Mouse (Mus musculus) lung, postnatal 25 days (tissue): ENCODE results near the gene Ddx47.
A peak's percentile ranks its signal among the peaks of the same experiment; 100 is the strongest.

Experiments
- DNase-seq: peaks from one replicate; pipeline ENCODE4 v3.0.0; 2022; ENCODE audit warnings: low spot score

Ddx47 gene

DNA sequence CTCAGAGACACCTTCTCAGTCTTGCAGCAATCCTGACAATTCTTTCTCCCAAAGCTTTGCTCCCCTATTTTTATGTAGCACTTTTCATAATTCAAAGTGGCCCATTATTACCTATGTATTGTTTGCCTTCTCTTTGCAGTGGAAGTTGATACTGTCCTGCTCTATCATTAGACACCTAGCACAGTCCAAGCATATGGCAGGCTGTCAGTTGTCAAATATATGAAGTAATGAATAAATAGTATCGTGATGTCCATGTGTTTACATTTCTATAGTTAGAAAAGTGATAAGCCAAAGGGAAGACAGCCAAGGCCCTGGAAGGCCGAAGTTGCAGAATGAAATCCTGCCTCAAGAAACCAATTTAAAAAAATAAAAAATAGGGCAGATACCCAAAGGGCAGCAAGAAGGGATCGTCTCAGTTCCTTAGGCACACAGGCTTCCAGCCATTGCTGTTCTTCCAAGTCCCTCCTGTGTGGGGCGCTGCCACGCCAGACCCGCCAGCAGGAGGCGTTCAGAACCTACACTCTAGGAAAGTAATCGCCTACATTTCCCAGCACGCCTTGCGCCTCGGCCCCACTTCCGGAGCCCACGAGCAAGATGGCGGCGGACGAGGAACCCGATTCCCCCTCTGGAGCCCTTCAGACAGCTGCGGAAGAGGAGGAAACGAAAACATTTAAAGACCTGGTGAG lies at the start of gene Ddx47:
TSS of gene Ddx47 (plus strand) at position 565 of the 686 bp plus-strand sequence.
- DNase-seq: peak; percentile 96

DNA sequence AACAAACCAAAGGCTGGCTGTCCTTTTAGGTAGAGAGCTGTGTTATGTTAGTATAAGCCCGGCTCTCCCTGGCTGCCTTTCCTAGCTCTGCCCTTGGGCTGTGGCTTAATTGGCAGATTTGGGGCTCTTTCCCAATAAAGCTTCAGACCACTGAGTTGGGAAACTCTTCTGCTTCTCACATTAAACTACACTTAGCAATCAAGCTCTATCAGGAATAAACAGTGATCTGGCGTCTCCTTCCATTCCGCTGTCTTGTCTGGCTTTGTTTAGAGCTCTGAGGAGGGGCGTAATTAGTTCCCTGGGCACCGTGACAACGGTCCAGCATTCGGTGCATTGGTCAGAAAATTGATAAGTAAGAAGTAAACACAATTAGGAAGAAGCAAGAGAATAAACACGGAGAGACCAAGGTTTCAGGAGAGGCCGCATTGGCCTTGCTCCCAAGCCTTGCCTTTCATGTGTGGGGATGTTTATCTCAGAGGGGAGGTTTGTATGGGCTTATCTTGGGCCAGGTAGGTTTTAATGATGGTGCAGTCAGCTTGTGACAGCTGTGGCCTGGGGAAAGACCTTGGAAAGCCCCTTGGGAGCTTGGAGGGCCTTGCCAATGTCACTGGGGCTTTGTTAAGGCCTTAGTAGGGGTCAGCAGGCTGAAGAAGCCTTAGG lies 49.4 kb upstream of the Ddx47 start:
- DNase-seq: no peak

DNA sequence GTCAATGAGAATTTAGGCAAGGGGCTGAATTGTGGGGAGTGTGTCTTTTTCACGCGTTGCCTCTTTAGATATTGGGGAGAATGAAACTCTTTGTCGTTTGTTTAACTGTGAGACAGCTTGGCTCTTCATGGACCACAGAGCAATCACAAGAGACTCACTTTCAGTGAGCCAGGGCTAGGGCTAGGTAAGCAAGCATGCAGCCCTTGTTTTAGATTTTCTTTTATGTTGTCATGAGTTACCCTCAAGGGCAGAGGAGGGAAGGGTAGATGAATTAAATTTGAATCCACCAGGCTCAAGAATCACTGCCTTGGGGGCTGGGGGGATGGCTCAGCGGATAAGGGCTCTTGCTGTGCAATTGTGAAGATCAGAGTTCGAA lies 48.9 kb upstream of the Ddx47 start:
- DNase-seq: no peak

DNA sequence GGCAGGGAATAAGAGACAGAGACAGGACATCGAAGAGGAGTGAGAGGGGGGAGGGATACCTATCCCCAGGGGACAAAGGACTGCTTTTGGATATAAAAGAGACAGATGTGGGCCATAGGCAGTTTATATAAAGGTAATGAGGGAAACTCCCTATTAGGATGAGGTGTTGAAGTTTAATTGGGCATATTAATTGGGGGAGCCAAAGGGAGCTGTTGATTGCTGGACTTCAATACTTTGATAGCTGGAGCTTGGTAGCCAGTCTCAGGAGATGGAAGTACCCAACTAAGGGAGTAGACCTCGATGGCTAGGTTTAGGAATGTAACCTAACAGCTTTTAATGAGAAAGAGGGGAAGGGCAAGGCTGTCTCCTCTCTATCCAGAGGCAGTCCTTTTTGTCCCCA lies 47.5 kb upstream of the Ddx47 start:
- DNase-seq: no peak

DNA sequence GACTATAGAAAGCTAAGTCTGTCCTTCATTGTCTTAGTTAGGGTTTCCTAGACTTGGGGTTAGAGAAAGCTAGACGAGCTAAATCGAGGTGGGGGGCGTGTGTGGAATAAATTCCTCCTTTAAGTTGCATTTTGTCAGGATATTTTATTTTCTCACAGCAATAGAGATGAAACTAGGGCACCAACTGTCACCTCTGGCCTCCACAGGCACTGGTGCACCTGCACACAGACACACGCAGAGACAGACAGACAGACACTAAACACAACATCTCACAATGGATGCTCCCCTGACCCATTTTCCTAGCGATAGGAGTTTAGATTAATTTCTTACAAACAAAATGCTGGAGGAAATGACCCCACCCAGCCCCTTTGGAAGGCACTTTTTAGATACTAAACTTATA lies 44.7 kb upstream of the Ddx47 start:
- no peak for DNase-seq

DNA sequence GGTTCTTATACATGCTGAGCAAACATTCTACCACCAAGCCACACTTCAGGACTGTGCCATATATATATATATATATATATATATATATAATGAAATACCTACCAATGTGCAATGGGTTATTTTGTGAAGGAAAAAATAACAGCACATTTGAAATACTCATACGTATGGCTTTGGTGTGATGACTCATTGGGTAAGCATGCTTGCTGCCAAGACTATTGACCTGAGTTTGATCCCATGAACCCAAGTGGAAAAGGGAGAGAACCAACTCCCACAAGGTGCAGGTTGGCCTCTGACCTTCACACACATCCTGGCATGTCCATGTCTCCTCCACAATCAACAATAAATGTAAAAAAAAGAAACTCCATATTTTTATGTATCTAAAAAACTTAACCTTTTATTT lies 43.1 kb upstream of the Ddx47 start:
- DNase-seq: no peak

DNA sequence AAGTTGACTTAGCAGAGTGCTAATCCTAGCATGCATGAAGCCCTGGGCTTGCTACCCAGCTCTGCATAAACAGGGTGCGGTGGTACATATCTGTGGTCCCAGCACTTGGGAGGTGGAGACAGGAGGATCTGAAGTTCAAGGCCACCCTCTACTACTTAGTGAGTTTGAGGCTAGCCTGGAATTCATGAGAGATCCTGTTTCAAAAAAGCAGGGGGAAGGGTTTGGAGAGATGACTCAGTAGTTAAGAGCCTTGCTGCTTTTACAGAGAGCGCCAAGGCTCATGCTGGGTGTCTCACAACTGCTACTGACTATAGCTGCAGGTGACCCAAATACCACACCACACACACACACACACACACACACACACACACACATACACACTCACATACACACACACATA lies 41.9 kb upstream of the Ddx47 start:
- DNase-seq: no peak

DNA sequence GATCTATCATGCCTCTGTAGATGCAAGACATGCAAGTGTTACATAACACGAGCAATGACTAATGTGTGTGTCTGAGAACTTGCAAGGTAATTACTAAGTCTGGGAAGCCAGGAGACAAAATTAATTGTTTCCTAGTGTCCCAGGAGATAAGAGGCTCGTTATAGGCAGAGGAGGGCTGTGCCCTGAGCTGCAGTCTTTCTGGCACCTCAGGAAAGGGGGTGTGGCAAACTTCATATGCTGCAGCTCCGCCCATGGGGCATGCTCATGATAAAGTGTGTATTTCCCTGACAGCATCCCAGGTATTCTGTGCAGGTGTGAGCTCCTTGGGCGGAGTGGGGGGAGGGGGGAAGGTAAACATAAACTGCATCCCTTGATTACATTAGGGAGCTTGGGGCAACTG lies 39.3 kb upstream of the Ddx47 start:
- DNase-seq: no peak

DNA sequence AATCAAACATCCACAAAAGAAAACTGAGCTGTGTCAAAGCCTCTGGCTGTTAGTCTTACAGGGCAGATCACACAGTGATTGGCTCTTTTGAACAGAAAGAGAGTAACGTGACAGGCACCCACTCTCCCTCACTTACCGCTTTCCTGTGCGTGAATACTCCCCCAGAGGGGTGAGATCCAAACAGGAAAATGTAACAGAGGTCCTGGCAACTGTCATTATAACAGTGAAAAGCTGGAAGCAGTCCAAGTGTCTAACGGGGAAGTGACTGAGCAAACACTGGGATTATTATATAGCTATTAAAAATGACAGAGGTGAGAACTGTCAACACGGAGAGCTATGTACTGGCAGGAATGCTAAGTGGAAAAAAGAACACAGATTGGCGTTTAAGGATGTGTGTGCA lies 34.8 kb upstream of the Ddx47 start:
- DNase-seq: peak; percentile 42

DNA sequence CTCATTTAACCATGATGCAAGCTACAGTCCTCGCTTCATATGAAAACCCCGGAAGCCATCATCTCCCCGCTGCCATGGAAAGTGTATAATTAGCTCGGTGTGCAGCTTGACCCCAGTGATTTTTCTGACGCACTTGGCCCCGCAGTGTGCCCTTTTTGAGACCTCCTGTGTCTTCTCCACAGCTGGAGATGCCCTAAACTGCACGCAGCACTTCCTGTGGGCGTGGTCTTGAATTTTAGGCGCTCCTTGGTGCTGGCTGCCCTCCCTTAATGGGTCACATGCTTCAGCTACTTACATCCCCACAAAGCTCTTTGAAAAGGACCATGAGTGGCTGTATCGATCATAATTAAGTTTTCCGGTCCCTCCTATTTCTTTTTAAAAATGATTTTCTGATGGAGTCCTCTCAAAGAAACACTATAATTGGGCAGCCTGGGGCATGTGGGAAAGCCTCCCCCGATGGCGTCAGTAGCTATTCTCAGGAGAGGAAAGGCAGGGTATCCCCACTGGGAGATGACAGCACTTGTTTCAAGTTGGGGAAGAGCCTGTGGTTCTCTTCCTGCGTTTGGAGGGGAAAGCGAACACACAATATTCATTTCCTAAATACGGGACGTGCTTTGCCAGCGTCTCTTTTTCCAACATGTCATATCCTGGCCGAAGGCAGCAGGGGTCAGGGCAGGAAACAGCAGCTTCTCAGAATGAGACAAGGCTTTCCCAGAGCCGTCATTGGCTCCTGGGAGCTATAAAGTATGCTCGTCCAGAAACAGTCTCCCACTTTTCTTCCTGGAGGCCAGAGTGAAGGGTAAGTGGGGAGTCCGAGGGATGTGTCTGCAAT lies 30.0 kb upstream of the Ddx47 start, which contains the start of gene Apold1:
TSS of gene Apold1 (plus strand) at position 488 of the 832 bp plus-strand sequence.
- peak; percentile 64 for DNase-seq

DNA sequence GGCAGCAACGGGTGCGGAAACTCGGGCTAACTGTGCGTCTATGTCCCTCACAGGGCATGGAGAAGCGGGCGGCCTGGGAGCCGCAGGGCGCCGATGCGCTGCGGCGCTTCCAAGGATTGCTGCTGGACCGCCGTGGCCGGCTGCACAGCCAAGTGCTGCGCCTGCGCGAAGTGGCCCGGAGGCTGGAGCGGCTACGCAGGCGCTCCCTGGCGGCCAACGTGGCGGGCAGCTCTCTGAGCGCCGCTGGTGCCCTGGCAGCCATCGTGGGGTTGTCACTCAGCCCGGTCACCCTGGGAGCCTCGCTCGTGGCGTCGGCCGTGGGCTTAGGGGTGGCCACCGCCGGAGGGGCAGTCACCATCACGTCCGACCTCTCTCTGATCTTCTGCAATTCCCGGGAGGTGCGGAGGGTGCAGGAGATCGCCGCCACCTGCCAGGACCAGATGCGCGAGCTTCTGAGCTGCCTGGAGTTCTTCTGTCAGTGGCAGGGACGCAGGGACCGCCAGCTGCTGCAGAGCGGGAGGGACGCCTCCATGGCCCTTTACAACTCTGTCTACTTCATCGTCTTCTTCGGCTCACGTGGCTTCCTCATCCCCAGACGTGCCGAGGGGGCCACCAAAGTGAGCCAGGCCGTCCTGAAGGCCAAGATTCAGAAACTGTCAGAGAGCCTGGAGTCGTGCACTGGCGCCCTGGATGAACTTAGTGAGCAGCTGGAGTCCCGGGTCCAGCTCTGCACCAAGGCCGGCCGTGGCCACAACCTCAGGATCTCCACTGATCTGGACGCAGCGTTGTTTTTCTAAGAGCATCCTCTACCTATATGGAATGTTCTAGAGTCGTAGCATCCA lies 27.7 kb upstream of the Ddx47 start:
- DNase-seq: peak; percentile 92

DNA sequence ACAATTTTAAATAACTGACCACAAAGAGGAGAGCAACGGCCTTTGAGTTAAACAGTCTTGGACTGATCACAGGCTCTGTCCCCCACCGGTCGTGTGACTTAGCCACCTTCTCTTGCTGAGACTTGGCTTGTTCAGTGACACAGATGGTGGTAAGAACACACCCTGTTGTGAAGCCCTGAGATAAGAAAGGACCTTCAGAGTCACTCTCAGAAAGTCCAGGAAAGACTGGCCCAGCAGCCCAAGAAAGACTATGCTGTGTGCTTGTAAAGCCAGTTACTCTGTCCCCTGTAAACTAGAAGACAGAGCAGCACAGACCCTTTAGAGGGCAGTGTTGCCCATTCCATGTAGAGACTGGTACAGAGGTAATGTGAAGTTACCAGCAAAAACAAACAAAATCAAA lies 26.7 kb upstream of the Ddx47 start:
- peak; percentile 24 for DNase-seq

DNA sequence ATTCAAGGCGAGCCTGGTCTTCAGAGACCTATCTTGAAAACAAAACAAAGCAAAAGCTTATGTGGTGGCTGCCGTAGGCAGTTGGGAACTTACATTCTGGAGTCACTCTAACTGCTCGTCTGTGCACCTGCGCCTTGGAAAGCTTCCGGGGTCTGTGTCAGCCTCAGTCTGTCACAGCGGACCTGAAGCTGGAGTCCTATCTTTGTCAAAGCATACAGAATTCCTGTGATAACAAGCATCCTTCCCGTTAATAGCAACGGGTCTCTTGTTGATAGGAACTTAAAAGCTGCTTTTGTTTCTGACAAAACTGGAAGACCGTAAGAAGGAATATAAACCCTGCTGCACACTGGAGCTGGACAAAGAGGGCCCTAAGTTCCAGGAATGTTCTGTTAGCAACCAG lies 23.0 kb upstream of the Ddx47 start:
- no peak for DNase-seq

DNA sequence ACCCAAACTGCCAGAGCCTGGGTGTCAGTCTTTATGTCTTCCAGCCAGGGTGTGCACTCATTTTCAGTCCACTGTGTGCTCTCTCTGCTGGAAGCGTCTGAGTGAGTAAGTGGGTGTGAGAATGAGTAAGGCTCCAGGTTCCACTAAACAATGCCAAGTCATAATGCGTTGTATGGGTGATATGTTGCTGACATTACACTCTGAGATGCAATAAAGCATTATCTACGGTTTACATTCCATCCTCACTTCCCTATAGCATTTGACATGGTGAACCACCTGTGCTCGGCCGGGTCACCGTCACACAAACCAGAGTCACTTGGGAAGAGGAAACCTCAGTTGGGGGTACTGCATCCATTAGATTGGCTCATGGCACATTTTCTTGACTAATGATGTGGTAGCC lies 20.7 kb upstream of the Ddx47 start:
- no peak for DNase-seq

DNA sequence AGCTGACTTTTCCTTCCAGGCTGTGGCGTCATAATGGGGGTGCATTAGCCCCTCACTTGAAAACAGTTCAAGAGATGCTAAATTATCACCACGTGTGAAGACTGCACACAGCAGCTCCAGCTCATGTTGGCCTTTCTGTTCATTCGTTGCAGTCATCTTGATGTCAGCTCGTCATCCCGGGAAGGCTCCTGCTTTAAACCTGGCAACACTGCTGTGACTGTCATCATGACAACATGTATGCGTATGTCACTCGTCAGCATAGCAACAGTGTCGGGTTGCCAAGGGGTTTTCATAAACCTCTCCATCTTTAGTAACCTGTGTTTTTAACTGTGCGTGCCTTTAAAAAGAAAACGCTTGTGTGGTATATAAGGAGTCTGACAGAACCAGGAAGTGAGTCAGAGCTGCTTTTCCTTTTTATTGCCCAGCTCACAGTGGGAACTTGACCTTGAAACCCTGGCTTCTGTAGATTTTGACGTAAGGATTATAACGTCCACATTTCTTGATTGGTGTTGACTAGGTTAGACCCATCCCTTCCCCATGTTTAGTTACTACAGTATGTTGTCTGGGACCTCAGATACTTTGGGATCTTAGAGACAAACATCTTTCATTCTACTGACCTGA lies 17.3 kb upstream of the Ddx47 start:
- no peak for DNase-seq

DNA sequence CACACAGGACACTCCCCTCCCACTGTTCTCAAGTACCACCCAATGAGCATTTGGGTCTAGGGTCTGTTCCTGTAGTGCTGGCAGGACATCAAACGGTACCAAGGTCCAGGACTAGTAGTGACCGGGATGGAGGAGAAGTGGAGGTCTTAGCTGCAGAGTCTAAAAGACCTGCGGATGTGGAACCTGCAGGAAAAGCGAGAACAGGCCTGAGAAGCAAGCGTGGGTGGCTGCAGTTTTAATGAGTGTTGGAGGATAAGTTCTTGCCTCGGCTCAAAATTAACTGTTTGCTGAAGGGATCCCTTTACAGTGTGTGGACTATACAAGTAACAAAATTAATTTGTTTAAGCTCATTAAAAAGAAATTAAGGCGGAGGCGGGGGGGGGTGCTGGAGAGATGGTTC lies 16.4 kb upstream of the Ddx47 start:
- DNase-seq: no peak

DNA sequence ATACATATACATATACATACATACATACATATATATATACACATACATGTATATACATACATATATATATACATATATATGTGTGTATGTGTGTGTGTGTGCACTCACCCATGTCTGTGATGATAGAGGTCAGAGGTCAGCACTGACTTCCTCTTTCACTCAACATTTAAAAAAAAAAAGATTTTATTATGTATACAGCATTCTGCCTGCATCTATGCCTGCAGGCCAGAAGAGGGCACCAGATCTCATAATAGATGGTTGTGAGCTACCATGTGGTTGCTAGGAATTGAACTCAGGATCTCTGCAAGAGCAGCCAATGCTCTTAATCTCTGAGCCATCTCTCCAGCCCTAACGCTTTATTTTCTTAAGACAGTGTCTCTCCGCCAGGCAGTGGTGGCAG lies 14.5 kb upstream of the Ddx47 start:
- no peak for DNase-seq

DNA sequence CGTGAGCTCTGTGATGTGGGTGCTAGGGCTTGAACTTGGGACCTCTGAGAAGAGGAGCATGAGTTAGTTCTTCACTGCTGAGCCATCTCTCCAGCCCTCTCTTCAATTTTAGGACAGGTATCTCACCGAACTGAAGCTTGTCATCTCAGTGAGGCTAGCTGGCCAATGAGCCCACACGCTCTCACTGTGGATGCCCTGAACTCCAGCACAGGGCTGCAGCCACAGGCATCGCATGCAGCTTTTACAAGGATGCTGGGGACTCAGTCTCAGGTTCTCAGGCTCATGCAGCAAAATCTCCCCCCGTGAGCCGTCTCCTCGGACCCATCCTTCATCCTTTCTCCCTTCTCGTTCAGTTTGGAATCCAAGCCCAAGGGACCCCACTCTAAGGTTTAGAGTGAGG lies 13.3 kb upstream of the Ddx47 start:
- DNase-seq: no peak

DNA sequence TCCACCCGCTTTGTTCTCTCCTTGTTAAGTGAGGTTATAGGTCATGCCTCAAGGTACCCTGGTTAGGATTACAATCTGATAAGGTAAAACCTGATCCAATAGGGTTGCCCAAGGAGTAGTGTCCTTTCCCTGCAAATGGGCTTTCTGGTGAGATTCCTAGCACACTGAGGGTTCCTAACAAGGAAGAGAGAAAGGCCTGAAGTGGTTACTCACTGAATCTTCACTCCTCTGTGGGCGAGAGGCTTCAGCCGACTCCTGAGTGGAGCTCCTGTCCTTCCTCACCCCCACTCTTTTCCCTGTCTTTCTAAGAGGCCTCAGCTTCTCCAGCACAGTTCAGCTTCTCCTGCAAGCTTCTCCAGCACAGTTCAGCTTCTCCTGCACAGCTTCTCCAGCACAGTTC lies 12.6 kb upstream of the Ddx47 start:
- DNase-seq: no peak

DNA sequence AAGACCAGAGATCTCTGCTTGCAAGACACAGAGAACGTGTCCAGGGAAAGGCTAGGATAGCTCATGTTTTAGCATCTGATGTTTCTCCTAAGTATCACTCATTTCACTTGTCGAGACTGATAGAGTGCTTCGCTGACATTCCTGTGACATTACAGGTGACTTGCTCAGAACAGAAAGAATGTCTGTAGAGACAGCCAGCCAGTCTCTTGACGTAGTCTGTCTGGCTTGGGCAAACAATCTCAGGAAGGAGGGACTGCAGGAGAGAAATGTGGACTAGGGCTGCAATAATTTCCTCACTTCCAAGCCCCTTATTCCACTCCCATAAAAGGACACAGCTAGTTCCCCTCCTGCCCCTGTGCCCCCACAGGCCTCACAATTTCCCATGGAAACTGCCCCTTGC lies 11.1 kb upstream of the Ddx47 start:
- no peak for DNase-seq

DNA sequence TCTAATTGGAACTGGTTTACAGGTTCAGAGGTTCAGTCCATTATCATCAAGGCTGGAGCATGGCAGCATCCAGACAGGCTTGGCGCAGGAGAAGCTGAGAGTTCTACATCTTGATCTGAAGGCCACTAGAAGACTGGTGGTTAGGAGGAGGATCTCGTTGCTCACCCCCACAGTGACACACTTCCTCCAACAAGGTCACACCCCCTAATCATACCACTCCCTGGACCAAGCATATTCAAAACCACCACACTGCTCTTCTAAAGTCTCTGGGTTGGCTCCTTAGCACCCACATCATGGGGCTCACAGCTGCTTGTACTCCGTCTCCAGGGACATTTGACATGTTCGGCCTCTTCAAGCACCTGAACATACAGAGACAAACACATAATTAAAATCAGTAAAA lies 9.4 kb upstream of the Ddx47 start:
- no peak for DNase-seq

DNA sequence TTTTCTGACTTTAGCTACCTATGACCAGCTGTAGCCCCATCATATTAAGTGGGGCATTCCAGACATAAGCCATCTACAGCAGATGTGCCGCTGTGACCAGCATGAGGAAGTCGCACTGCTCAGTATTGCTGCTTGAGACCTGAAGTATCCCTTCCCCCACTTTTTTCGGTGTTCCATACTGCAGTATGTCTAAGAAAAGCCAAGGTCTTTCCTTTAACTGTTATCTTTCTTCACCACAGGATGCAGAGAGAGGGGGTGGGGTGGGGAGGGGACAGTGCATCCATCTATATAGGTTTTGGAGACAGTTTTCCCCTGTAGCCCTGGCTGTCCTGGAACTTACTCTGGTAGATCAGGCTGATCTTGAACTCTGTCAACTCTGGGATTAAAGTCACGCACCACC lies 5.0 kb upstream of the Ddx47 start:
- DNase-seq: no peak
